ENCODE assay signal across 15 mouse cellular contexts in the genomic region with DNA sequence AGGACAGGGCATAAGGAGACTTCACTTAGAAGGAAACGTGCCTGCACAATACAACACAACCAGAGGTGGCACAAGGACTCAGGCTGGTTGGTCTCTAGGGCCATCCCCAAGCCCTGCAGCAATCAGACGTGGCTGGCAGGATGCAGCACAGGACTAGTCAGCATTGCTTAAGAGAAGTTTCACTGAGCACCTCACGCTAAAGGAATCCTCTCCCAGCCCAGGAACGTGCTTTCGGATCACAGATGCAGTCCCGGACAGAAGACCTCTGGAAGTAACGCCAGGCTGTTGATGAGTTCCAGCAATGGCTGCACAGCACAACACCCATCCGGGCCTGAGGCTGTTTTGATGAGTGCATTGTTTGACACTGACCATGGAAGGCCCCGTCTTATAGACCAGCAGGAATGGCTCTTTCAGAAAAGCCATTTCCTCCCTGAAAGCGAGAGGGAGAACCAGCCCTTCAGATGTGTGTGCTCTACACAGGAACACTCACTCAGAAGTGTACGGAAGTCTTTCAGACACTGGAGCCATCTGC.
DNase-seq lines count a peak whose midpoint lies in the region; ATAC-seq and TF ChIP-seq lines count a peak whose summit lies in the region.
"Had no signal": no experiment of that assay in that cellular context is flagged by ENCODE, and none has a peak within 500 bp of the region (broad histone marks: within the 10 kb centered on the region; RNA-seq: fewer than 3 reads in every experiment).

No protein-coding gene starts in this region.

- peaks cover 16% of the 10 kb centered on the region for H3K4me1 ChIP-seq in intestine, embryonic 15.5 days (replicated peaks)
- H3K4me1 ChIP-seq in stomach, embryonic 15.5 days: peaks cover 16% of the 10 kb centered on the region; the same call in 1 of the 2 replicates

- no peaks in the 10 kb centered on the region for H3K36me3 ChIP-seq in intestine, embryonic 15.5 days
- no peaks in the 10 kb centered on the region for H3K36me3 ChIP-seq in stomach, embryonic 15.5 days

- peak overlapping the region; percentile 24; the same call in 1 of the 2 replicates for H3K27ac ChIP-seq in layer of hippocampus, adult 2 months
- peak overlapping the region; percentile 65 for H3K27ac ChIP-seq in intestine, embryonic 15.5 days
- H3K27ac ChIP-seq in stomach, embryonic 15.5 days: peak overlapping the region; percentile 49
- H3K27ac ChIP-seq: liver, embryonic 14.5 days; macrophage had no signal

- peak; percentile 37 for DNase-seq in adrenal gland, postnatal 14 days
- no peak for DNase-seq in adrenal gland, adult 2 months
- DNase-seq in layer of hippocampus, adult 2 months (ENCODE audit: low spot score in 2 of 2): no peak
- DNase-seq in layer of hippocampus, adult 11-12 months (ENCODE audit: low spot score): no peak
- DNase-seq in embryo, embryonic 9.5 days (ENCODE audit: extremely low spot score): no peak
- DNase-seq: cerebellum, postnatal 36 days; heart, postnatal 14 days; layer of hippocampus, adult 9-11 months; right cerebral cortex, adult 18-20 months had no signal

- TF ChIP-seq CTCF in layer of hippocampus, adult 2 months (conservative IDR thresholded peaks at IDR 0.05): no peak

- H3K9me3 ChIP-seq in intestine, embryonic 15.5 days: no peaks in the 10 kb centered on the region
- H3K9me3 ChIP-seq in stomach, embryonic 15.5 days: no peaks in the 10 kb centered on the region

- no peak overlapping the region for H3K4me3 ChIP-seq in layer of hippocampus, adult 2 months
- H3K4me3 ChIP-seq in intestine, embryonic 15.5 days (replicated peaks): no peak overlapping the region
- H3K4me3 ChIP-seq in stomach, embryonic 15.5 days (replicated peaks): no peak overlapping the region

- no peaks in the 10 kb centered on the region for H3K27me3 ChIP-seq in intestine, embryonic 15.5 days (replicated peaks)
- H3K27me3 ChIP-seq in stomach, embryonic 15.5 days (replicated peaks): no peaks in the 10 kb centered on the region
- H3K27me3 ChIP-seq: Patski had no signal

- peak; percentile 48 for ATAC-seq in intestine, embryonic 15.5 days
- peak; percentile 49; the same call in 1 of the 2 replicates for ATAC-seq in stomach, embryonic 15.5 days (ENCODE audit: insufficient read depth, low FRiP score, low read depth)
- no peak for ATAC-seq in granulocyte monocyte progenitor cell, adult 5-6 weeks (replicated peaks; ENCODE audit: poor library complexity, severe bottlenecking)
- ATAC-seq: Patski had no signal

- 50% methylated on average over 11 of the region's 11 CpGs for WGBS in intestine, embryonic 15.5 days
- 56% methylated on average over 11 of the region's 11 CpGs for WGBS in stomach, embryonic 15.5 days

- H3K9ac ChIP-seq in intestine, embryonic 15.5 days: no peak overlapping the region
- no peak overlapping the region for H3K9ac ChIP-seq in stomach, embryonic 15.5 days
- H3K9ac ChIP-seq: liver, embryonic 14.5 days had no signal

- no peak overlapping the region for H3K4me2 ChIP-seq in intestine, embryonic 15.5 days (replicated peaks)
- H3K4me2 ChIP-seq in stomach, embryonic 15.5 days: no peak overlapping the region
